Mouse (Mus musculus) small intestine, adult 10 weeks (tissue): ENCODE results near the gene Rpl6. TPM values are rescaled to one million over a fixed set of nuclear protein-coding genes. Genes with fewer than 3 reads are reported as not detected.

ENCODE experiments used
- polyA plus RNA-seq: library from polyadenylated mRNA; stranded (reverse); fragments of 350-450 nt; fragmentation: Illumina TruSeq; extraction: RNeasy Lipid Tissue Mini Kit (QIAGEN cat#74804); gene quantifications from one replicate; pipeline ENCODE4 v1.2.3, GENCODE M21; 2014; ENCODE audit warnings: low replicate concordance

Gene Rpl6
- 109 TPM for polyA plus RNA-seq

GRCm38 (mm10) chr5:121204132-121205089, at the start of gene Rpl6:
TSS of gene Rpl6 (plus strand) at chr5:121204481.

DNA sequence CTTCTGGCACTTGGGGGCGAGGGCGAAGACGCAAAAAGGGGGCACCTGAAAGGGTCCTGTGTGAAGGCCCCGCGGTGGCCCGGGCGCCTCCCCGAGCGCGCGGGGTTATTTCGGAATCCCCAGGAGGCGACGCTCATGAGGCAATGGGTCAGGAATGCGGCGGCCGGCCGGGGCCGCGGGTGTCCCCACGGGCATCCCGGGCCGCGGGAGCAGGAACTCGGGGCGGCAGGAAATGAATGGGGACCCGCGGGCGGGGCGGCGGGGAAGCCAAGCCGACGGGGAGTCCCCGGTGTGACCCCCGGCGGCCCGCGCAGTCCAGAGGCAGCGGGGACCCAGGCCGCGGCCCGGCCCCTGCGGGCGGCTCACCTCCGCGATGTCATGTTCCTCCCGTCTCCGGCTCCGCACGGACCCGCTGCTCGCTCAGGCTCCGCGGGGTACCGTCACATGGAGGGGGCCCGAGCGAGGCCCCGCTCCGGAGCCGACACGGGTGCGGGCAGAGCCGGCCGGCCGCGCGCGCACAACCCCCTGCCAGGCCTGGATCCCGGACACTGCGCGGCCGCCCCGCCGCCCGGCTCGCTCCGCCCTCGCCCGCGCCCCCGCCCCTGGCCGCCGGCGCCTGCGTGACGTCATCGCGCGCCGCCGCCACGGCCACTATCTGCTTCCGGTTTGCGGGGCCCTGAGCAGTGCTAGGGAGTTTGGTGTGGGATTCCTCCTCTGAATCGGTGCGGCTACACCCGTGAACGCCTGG, 13.3 kb upstream of the Rpl6 start, which contains the start of gene Ptpn11:
TSS of gene Ptpn11 (minus strand) at position 562 of the 748 bp plus-strand sequence.

DNA sequence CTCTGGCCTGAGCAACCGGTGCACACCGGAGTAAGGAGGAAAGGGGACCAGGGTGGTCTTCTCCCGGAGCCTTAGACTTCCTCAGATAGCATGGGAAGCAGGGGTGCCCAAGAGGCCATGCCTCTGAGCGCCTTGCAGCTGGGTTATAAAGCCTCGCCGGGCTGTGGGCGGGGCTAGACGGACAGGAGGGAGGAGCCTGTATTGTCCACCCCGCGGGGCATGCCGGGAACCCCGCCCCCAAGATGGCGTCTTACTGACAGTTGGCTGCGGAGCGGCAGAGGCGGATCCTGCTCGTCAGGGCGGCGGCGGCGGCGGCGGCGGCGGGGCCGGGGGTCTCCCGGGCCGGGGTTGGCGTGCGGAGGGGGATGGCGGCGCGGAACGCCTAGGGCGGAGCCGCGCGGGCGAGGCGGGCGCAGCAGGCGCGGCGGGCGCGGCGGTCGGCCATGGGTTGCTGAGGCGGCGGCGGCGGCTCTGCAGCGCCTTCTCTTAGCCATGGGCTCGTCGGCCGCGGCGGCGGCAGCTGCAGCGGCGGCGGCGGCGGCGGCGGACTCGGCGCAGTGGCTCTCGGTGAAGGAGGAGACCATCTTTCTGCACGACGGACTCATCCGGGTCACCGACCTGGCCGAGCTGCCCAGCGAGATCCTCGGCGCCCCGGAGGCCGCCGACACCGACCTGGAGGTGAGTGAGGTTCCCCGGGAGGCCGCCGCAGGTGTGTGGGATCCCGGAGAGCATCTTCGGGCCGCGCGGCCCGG, 15.9 kb downstream of the Rpl6 start, which contains the start of gene Hectd4:
TSS of gene Hectd4 (plus strand) at position 240 of the 752 bp plus-strand sequence.

Other genes with a start within 250 kb of the Rpl6 start
- 0.15 TPM for gene Rph3a, start 194.4 kb upstream of the Rpl6 start, polyA plus RNA-seq
- gene Ptpn11, start 13.1 kb upstream of the Rpl6 start, polyA plus RNA-seq: 14.4 TPM
- 2.2 TPM for gene Hectd4, start 15.7 kb downstream of the Rpl6 start, polyA plus RNA-seq
- 24.1 TPM for gene Trafd1, start 181.2 kb downstream of the Rpl6 start, polyA plus RNA-seq
- 22.3 TPM for gene Naa25, start 193.5 kb downstream of the Rpl6 start, polyA plus RNA-seq
- not detected for gene Tmem116, start 247.4 kb downstream of the Rpl6 start, polyA plus RNA-seq
- gene Erp29, start 248.0 kb downstream of the Rpl6 start, polyA plus RNA-seq: 6.2 TPM